Mouse (Mus musculus): ENCODE measurements around the gene Cmip. TPM values are rescaled to one million over a fixed set of nuclear protein-coding genes. Genes with fewer than 3 reads are reported as not detected.

The Cmip gene
- polyA plus RNA-seq, 2 experiments: 27.1 to 39.7 TPM

- 1% methylated on average over 22 of the region's 22 CpGs for WGBS
- peak; percentile 5; the same call in 1 of the 2 replicates for ATAC-seq (ENCODE audit: low FRiP score, low read depth)
- peaks cover 36% of the 10 kb centered on the region for H3K4me1 ChIP-seq (ENCODE audit: control insufficient read depth, insufficient read depth, low read length)
These were observed 1.1 kb downstream of the Cmip start for GRCm38 (mm10) chr8:117257821-117258575.

GRCm38 (mm10) chr8:117258576-117259040, 1.7 kb downstream of the Cmip start:
- no peaks in the 10 kb centered on the region for H3K9me3 ChIP-seq (ENCODE audit: control insufficient read depth, low read length)
- no peak for DNase-seq (ENCODE audit: low spot score)

More at GRCm38 (mm10) chr8:117257821-117258575, 1.1 kb downstream of the Cmip start:
- H3K27me3 ChIP-seq (ENCODE audit: control insufficient read depth, insufficient read depth, low read length): no peaks in the 10 kb centered on the region
- no peaks in the 10 kb centered on the region for H3K9me3 ChIP-seq (ENCODE audit: control insufficient read depth, low read length)
- H3K4me2 ChIP-seq (replicated peaks; ENCODE audit: low read depth, low read length, severe bottlenecking): peak overlapping the region; percentile 87
- H3K36me3 ChIP-seq (ENCODE audit: control insufficient read depth, insufficient read depth, low read length): no peaks in the 10 kb centered on the region
- peak overlapping the region; percentile 91 for H3K4me3 ChIP-seq (replicated peaks; ENCODE audit: low read length)
- peak; percentile 49 for DNase-seq (ENCODE audit: low spot score)
- H3K9ac ChIP-seq (ENCODE audit: low read depth, low read length, severe bottlenecking): peak overlapping the region; percentile 89
- TF ChIP-seq POLR2A (IDR thresholded peaks at IDR 0.05; ENCODE audit: borderline replicate concordance, extremely low read depth, insufficient read depth, insufficient read length): peak; percentile 23; the same call in 1 of the 2 replicates
- peak overlapping the region; percentile 70 for H3K27ac ChIP-seq (replicated peaks; ENCODE audit: low read depth, low read length)

GRCm38 (mm10) chr8:117259431-117260001, 2.7 kb downstream of the Cmip start:
- Histone ChIP-seq H3K9me3 (ENCODE audit: control insufficient read depth, low read length) (no peaks in the 10 kb centered on the region), H3K4me2 (replicated peaks; ENCODE audit: low read depth, low read length, severe bottlenecking) (peak overlapping the region; percentile 87), H3K36me3 (ENCODE audit: control insufficient read depth, insufficient read depth, low read length) (no peaks in the 10 kb centered on the region), H3K27ac (replicated peaks; ENCODE audit: low read depth, low read length) (no peak overlapping the region; the same call in 1 of the 2 replicates), H3K9ac (ENCODE audit: low read depth, low read length, severe bottlenecking) (peak overlapping the region; percentile 89), H3K4me1 (ENCODE audit: control insufficient read depth, insufficient read depth, low read length) (peaks cover 36% of the 10 kb centered on the region), H3K27me3 (ENCODE audit: control insufficient read depth, insufficient read depth, low read length) (no peaks in the 10 kb centered on the region), H3K4me3 (replicated peaks; ENCODE audit: low read length) (peak overlapping the region; percentile 91)
- WGBS: 54% methylated on average over 11 of the region's 11 CpGs
- no peak for TF ChIP-seq POLR2A (IDR thresholded peaks at IDR 0.05; ENCODE audit: borderline replicate concordance, extremely low read depth, insufficient read depth, insufficient read length)
- DNase-seq (ENCODE audit: low spot score) (peak; percentile 38), ATAC-seq (ENCODE audit: low FRiP score, low read depth) (no peak)

More at GRCm38 (mm10) chr8:117258576-117259040, 1.7 kb downstream of the Cmip start:
- Histone ChIP-seq H3K4me1 (ENCODE audit: control insufficient read depth, insufficient read depth, low read length) (peaks cover 36% of the 10 kb centered on the region), H3K36me3 (ENCODE audit: control insufficient read depth, insufficient read depth, low read length) (no peaks in the 10 kb centered on the region), H3K4me3 (replicated peaks; ENCODE audit: low read length) (peak overlapping the region; percentile 91), H3K27ac (replicated peaks; ENCODE audit: low read depth, low read length) (peak overlapping the region; percentile 3; the same call in 1 of the 2 replicates), H3K27me3 (ENCODE audit: control insufficient read depth, insufficient read depth, low read length) (no peaks in the 10 kb centered on the region), H3K9ac (ENCODE audit: low read depth, low read length, severe bottlenecking) (peak overlapping the region; percentile 89), H3K4me2 (replicated peaks; ENCODE audit: low read depth, low read length, severe bottlenecking) (peak overlapping the region; percentile 87)
- 38% methylated on average over 6 of the region's 6 CpGs for WGBS
- no peak for TF ChIP-seq POLR2A (IDR thresholded peaks at IDR 0.05; ENCODE audit: borderline replicate concordance, extremely low read depth, insufficient read depth, insufficient read length)
- ATAC-seq (ENCODE audit: low FRiP score, low read depth): no peak

GRCm38 (mm10) chr8:117260234-117260929, 3.5 kb downstream of the Cmip start:
- no peak for TF ChIP-seq POLR2A (IDR thresholded peaks at IDR 0.05; ENCODE audit: borderline replicate concordance, extremely low read depth, insufficient read depth, insufficient read length)
- ATAC-seq (ENCODE audit: low FRiP score, low read depth) (no peak), DNase-seq (ENCODE audit: low spot score) (no peak)
- H3K4me3 ChIP-seq (replicated peaks; ENCODE audit: low read length): no peak overlapping the region; the same call in 1 of the 2 replicates
- H3K27ac ChIP-seq (replicated peaks; ENCODE audit: low read depth, low read length): no peak overlapping the region
- no peaks in the 10 kb centered on the region for H3K27me3 ChIP-seq (ENCODE audit: control insufficient read depth, insufficient read depth, low read length)
- H3K9ac ChIP-seq (ENCODE audit: low read depth, low read length, severe bottlenecking): 0 out of 2 replicates have a peak overlapping the region, but pooled peaks have one; percentile 7
- no peaks in the 10 kb centered on the region for H3K9me3 ChIP-seq (ENCODE audit: control insufficient read depth, low read length)
- peak overlapping the region; percentile 87 for H3K4me2 ChIP-seq (replicated peaks; ENCODE audit: low read depth, low read length, severe bottlenecking)
- H3K36me3 ChIP-seq (ENCODE audit: control insufficient read depth, insufficient read depth, low read length): no peaks in the 10 kb centered on the region
- WGBS: 50% methylated on average over 14 of the region's 14 CpGs
- H3K4me1 ChIP-seq (ENCODE audit: control insufficient read depth, insufficient read depth, low read length): peaks cover 36% of the 10 kb centered on the region

DNA sequence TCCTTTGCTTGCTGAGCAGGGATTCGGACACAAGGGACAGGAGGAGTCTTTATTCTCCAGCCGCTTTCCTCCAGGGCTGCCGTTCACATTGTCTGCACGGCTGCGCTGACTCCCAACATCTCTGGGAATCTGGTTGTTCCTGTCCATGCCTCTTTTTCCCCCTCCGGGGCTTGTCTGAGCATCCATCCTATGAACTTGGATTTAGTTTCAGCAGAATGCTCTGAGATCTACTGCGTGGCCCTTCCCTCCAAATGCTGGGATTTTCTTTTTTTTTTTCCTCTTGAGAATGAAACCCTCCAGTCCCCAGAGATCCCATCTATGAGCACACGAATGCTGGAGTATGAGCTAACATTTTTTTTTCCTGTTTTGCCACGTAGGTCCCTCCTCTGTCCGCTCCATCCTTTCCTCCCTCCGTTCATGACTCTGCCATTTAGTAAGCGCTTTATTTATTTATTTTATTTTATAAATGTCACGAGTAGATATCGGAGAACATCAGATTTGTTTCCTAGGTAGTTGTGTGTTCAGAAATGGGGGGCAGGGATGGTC, 4.1 kb downstream of the Cmip start:
- no peak overlapping the region for H3K9ac ChIP-seq (ENCODE audit: low read depth, low read length, severe bottlenecking)
- H3K4me3 ChIP-seq (replicated peaks; ENCODE audit: low read length): no peak overlapping the region
- 49% methylated on average over 14 of the region's 14 CpGs for WGBS
- ATAC-seq (ENCODE audit: low FRiP score, low read depth) (no peak), DNase-seq (ENCODE audit: low spot score) (no peak)
- TF ChIP-seq POLR2A (IDR thresholded peaks at IDR 0.05; ENCODE audit: borderline replicate concordance, extremely low read depth, insufficient read depth, insufficient read length): no peak
- peaks cover 36% of the 10 kb centered on the region for H3K4me1 ChIP-seq (ENCODE audit: control insufficient read depth, insufficient read depth, low read length)
- no peaks in the 10 kb centered on the region for H3K9me3 ChIP-seq (ENCODE audit: control insufficient read depth, low read length)
- no peak overlapping the region for H3K27ac ChIP-seq (replicated peaks; ENCODE audit: low read depth, low read length)
- H3K36me3 ChIP-seq (ENCODE audit: control insufficient read depth, insufficient read depth, low read length): no peaks in the 10 kb centered on the region
- H3K4me2 ChIP-seq (replicated peaks; ENCODE audit: low read depth, low read length, severe bottlenecking): peak overlapping the region; percentile 4; the same call in 1 of the 2 replicates
- H3K27me3 ChIP-seq (ENCODE audit: control insufficient read depth, insufficient read depth, low read length): no peaks in the 10 kb centered on the region
